Mouse (Mus musculus) brain, embryonic 18.5 days (tissue): ENCODE results near the gene Pomc.

Experiments
- DNase-seq: peaks from one replicate; pipeline ENCODE4 v3.0.0-alpha.2; 2012; ENCODE audit warnings: low read depth, low spot score

Gene Pomc

DNA sequence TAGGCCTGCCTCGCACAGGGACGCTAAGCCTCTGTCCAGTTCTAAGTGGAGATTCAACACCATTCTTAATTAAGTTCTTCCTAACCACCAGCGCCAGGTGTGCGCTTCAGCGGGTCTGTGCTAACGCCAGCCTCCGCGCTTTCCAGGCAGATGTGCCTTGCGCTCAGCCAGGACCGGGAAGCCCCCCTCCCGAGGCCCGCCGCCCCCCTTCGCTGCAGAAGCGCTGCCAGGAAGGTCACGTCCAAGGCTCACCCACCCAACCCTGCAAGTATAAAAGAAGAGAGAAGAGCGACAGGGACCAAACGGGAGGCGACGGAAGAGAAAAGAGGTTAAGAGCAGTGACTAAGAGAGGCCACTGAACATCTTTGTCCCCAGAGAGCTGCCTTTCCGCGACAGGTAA lies at the start of gene Pomc:
Gene Pomc, plus strand, starts transcription at position 301 of the 400 bp plus-strand sequence.
- no peak for DNase-seq

DNA sequence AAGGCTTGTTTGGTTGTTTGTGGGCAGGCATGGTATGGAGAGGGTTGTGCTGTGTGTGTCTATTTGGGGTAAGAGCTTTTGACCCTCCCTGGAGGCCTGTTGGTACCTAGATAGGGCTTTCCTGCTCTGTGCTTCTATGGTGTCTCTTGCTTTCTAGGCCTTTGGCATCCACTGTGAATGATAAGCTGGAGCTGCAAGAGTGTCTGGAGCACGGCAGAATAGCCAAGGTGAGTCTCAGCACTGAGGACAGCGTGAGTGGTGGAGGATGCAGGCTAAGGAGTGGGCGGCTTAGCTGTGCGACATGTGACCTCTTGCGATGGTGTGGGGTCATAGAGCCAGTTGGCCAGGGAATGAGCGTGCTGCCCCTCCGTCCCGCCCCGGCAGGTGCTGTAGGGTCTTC lies 49.3 kb upstream of the Pomc start:
- no peak for DNase-seq

- no peak for DNase-seq
Observed at GRCm38 (mm10) chr12:3906308-3906707, 48.4 kb upstream of the Pomc start.

DNA sequence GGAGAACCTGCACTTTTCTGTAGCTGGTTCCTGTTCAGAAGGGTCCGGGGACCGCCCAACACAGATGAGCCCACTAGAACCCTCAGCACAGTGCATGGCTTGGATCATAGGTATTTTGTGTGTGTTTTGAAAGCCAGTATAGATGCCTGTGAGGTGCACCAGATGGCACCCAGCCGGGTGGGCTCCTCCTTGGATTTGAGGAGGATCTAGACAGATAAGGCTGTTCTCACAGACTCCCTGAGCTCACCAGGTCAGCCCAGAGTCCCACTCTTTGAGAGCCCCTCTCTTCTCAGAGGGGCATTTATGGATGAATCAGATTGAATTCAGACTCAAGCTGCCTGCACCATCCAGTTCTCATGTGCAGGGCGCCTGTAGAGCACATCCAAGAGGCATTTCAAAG lies 47.7 kb upstream of the Pomc start:
- DNase-seq, result no peak

- DNase-seq, result no peak
Observed at GRCm38 (mm10) chr12:3907418-3907817, 47.3 kb upstream of the Pomc start.

- DNase-seq, result no peak
Observed at GRCm38 (mm10) chr12:3910466-3911093, 44.2 kb upstream of the Pomc start.

DNA sequence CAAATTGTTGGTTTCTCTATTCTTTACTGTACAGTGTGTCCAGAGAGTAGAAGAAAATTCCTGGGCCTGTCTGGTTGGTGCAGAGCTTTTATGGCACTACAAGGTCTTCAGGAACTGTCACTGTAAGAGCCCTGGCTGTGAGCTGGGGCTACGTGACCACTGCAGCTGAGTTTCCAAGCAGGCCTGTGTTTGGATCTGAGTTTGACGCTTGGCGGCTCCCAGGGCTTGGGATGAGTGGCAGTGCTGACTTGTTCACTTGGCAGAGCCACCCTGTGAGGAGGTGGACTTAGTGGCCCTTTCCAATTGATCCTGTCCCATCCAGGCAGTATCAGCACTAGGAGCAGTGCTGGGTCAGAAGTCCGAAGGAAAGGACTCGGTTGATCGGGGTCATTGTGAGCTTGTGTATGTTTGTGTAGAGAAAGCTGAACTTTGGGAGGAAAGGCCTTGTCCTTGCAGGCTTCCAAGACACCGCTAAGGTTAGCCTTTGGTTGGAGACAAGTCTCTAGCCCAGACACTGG lies 42.9 kb upstream of the Pomc start:
- no peak for DNase-seq

- DNase-seq, result no peak
Observed at GRCm38 (mm10) chr12:3915852-3916251, 38.9 kb upstream of the Pomc start.

DNA sequence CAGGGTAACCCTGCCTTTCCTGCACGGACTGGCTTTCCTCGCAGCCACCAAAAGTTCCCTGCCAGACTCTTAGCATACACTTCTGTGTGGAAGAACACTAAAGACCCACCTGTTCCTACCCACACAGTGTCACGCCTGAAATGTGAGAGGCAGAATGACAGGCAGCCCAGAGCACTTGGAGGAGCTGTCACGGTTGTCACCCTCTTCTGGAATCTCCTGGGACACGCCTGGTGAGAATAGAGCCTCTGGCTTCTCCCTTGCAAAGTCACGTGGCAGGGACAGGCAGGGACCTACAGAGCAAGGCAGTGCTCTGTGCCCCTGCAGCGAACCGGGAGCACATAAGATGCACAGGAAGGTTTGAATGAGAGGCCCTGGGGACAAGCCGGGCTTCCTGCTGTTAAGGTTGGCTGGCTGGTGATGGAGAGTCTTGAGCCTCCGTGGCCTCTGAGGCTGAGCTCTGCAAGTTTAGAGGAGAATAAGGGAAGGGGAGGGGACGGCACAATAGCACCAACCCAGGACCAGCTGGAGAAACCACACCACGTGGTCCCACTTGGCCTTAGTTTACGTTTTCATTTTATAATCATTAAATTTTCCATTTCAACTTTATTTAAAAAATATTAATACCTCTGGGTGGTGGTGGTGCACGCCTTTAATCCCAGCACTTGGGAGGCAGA lies 36.9 kb upstream of the Pomc start:
- no peak for DNase-seq

DNA sequence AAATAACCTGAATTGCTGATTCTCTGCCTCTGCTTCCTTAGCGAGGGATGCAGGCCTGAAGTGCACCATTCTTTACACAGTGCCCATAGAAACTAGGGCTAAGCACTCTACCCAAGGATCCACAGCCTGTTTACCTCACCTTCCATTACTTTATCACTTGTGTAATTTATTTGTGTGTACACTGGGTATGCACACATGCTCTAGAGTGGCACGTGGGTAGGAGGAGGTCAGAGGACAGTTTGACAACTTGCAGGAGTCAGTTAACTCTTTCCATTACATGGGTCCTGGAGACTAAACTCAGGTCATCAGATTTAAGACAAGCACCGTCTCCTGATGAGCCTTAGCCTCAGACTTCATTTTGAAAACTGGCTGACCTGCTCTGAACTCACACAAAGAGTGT lies 36.2 kb upstream of the Pomc start:
- no peak for DNase-seq

DNA sequence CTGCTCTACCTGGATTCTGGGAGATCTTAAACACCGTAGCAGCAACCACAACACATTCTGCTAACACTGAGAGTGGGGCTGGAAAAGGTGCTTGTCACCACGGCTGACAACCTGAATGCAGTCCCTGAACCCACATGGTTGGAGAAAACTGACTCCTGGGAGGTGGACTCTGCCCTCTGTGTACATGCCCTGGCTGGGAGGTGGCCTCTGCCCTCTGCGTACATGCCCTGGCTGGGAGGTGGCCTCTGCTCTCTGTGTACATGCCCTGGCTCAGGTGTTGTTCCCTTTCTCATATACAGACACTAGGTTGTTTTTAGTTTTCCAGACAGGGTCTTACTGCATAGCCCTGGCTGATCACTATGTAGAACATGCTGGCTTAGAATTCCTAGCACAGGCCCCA lies 35.3 kb upstream of the Pomc start:
- DNase-seq, result no peak

GRCm38 (mm10) chr12:3926127-3926526 lies 28.6 kb upstream of the Pomc start:
- no peak for DNase-seq

DNA sequence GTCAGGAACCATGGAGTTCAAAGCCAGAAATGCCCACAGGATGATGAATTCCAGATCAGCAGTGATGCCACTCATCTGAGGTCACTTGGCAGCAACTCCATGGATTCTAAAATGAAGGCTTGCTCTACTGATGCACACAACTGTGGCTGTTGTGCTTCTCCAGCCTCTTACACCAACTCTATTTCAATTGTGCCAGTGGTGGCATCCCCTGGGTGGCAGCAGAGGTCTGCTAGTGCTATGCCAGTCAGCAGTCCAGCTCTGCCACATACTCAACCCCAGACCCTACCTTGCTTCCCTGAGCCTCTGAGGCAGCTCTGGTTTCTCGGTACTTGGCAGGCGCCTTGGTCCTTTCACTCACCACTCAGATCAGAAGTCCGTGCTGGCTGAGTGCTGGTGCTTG lies 25.9 kb upstream of the Pomc start:
- DNase-seq, result no peak

GRCm38 (mm10) chr12:3930090-3930865 lies 24.5 kb upstream of the Pomc start:
- peak; percentile 12 for DNase-seq

- no peak for DNase-seq
Observed at GRCm38 (mm10) chr12:3942026-3942425, 12.7 kb upstream of the Pomc start.

DNA sequence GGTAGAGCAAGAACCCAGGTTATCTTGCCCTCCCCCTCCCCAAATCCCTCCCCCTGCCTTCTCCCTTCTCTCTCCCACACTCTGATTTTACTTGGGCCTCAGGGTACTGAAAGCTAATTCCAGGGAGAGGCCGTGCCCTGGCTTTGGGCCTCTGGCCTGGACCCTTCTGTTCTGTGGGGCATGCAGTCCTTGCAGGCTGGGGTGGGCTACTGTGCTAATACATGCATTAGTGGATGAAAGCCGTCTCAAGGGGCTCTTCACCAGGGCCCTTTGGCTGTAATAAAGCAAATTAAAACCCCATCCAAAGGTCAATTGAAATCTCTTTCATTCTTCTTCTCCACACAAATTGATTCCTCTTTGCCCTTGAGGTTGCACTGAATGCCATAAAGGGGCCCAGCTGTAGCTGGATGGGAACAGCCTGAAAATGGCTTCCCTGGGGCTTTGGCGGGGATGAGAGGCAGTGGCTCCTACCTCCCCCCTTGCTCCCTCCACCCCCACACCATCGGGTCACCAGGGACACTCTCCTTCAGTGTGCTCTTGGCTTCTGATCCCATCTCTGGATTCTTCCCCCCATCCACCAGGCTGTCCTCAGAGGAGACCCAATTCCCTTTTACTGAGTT lies 10.2 kb upstream of the Pomc start:
- DNase-seq, result no peak

- no peak for DNase-seq
Observed at GRCm38 (mm10) chr12:3947503-3947902, 7.2 kb upstream of the Pomc start.

DNA sequence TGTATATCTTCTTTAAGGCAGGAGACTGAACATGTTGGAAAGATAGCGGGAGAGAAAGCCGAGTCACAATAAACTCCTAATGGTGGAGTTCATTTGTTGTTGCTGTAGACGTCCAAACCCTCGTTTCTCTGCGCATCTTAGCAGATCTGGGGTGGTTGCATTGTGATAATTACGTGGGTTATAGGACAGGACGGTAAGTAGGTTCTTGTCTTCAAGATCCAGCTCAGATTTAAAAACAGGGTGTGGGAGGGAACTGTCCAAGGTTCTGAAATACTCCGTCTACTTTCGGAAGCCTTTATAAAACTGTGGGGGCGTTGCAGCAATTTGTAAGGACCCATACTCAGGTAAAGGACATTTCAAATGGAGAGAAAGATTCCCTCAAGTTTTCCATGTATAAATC lies 620 bp downstream of the Pomc start:
- no peak for DNase-seq

DNA sequence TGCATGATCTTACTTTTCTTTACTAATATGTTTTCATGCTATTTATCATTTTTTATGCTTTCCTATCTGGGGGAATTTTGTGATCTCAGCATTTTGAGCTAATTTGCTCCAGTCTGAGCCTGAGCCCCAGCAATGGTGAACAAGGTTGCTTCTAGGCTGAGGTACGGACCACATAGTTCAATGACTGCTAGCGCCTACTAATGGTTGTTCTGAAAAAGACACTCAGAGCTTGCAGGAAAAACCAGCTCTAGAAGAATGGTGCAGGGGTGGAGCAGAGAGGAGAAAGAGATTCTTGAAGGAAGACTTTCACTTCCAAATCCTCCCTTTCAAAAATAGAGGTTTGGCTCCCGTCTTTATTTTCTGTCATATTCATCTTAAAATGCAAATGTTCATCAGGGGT lies 1.6 kb downstream of the Pomc start:
- DNase-seq, result no peak

DNA sequence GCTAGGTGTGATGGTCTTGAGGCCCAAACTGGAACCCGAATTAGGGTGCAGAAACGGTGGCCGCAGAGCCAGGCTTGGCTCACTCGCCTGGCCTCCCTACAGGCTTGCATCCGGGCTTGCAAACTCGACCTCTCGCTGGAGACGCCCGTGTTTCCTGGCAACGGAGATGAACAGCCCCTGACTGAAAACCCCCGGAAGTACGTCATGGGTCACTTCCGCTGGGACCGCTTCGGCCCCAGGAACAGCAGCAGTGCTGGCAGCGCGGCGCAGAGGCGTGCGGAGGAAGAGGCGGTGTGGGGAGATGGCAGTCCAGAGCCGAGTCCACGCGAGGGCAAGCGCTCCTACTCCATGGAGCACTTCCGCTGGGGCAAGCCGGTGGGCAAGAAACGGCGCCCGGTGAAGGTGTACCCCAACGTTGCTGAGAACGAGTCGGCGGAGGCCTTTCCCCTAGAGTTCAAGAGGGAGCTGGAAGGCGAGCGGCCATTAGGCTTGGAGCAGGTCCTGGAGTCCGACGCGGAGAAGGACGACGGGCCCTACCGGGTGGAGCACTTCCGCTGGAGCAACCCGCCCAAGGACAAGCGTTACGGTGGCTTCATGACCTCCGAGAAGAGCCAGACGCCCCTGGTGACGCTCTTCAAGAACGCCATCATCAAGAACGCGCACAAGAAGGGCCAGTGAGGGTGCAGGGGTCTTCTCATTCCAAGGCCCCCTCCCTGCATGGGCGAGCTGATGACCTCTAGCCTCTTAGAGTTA lies 5.2 kb downstream of the Pomc start:
- peak; percentile 79 for DNase-seq

- DNase-seq, result no peak
Observed at GRCm38 (mm10) chr12:3960553-3960952, 5.8 kb downstream of the Pomc start.
